Mouse (Mus musculus): Measurements from ENCODE around the gene Fth1. TPM values are rescaled to one million over a fixed set of nuclear protein-coding genes. Genes with fewer than 3 reads are reported as not detected.

Gene Fth1
- polyA plus RNA-seq, 1 experiment: 606 TPM

DNA sequence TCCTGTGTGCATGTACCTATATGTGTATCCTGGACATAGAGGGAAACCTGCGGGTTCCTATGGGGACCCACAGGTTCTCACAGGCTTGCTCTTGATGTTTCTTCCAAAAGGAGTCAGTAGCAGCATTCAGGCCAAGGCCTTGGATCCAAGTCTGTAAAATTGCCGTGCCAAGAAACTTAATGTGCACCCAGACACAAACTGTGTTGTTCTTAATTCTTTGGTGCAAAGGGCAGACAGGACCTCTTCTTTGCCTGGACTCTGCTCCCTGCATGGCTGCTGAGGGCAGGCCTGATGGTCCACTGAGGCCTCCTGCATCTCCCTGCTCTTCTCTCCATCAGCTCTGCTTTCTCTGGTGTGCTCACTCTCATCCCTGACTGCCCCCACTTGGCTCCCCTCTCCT is 49.3 kb downstream of the Fth1 start:
- Histone ChIP-seq H3K9me3 (replicated peaks; ENCODE audit: control insufficient read depth, insufficient read depth, low read length, poor library complexity, severe bottlenecking) (no peaks in the 10 kb centered on the region), H3K27ac (ENCODE audit: insufficient read depth, low read length) (no peak overlapping the region), H3K4me1 (ENCODE audit: control insufficient read depth, insufficient read depth, low read length) (no peaks in the 10 kb centered on the region), H3K27me3 (ENCODE audit: control insufficient read depth, insufficient read depth, low read length, poor library complexity, severe bottlenecking) (no peaks in the 10 kb centered on the region), H3K9ac (ENCODE audit: low read depth, poor library complexity, severe bottlenecking) (no peak overlapping the region), H3K36me3 (ENCODE audit: control insufficient read depth, insufficient read depth, low read length, poor library complexity, severe bottlenecking) (no peaks in the 10 kb centered on the region), H3K4me3 (ENCODE audit: low read depth, low read length) (no peak overlapping the region)
- TF ChIP-seq EP300 (IDR thresholded peaks at IDR 0.05; ENCODE audit: insufficient read depth, low read depth, low read length): no peak
- TF ChIP-seq POLR2A (IDR thresholded peaks at IDR 0.05; ENCODE audit: insufficient read depth, low read length): no peak
- no peak for TF ChIP-seq CTCF (IDR thresholded peaks at IDR 0.05; ENCODE audit: low read depth, low read length)

- H3K27ac ChIP-seq (ENCODE audit: insufficient read depth, low read length): no peak overlapping the region
- no peak overlapping the region for H3K9ac ChIP-seq (ENCODE audit: low read depth, poor library complexity, severe bottlenecking)
- H3K9me3 ChIP-seq (replicated peaks; ENCODE audit: control insufficient read depth, insufficient read depth, low read length, poor library complexity, severe bottlenecking): no peaks in the 10 kb centered on the region
- no peaks in the 10 kb centered on the region for H3K36me3 ChIP-seq (ENCODE audit: control insufficient read depth, insufficient read depth, low read length, poor library complexity, severe bottlenecking)
- H3K4me1 ChIP-seq (ENCODE audit: control insufficient read depth, insufficient read depth, low read length): no peaks in the 10 kb centered on the region
- H3K27me3 ChIP-seq (ENCODE audit: control insufficient read depth, insufficient read depth, low read length, poor library complexity, severe bottlenecking): no peaks in the 10 kb centered on the region
- TF ChIP-seq CTCF (IDR thresholded peaks at IDR 0.05; ENCODE audit: low read depth, low read length) (peak; percentile 89), POLR2A (IDR thresholded peaks at IDR 0.05; ENCODE audit: insufficient read depth, low read length) (no peak), EP300 (IDR thresholded peaks at IDR 0.05; ENCODE audit: insufficient read depth, low read depth, low read length) (no peak)
- H3K4me3 ChIP-seq (ENCODE audit: low read depth, low read length): no peak overlapping the region
Measured at GRCm38 (mm10) chr19:10033211-10033973, 53.0 kb downstream of the Fth1 start.

- Histone ChIP-seq H3K36me3 (ENCODE audit: control insufficient read depth, insufficient read depth, low read length, poor library complexity, severe bottlenecking) (no peaks in the 10 kb centered on the region), H3K4me1 (ENCODE audit: control insufficient read depth, insufficient read depth, low read length) (no peaks in the 10 kb centered on the region), H3K27me3 (ENCODE audit: control insufficient read depth, insufficient read depth, low read length, poor library complexity, severe bottlenecking) (no peaks in the 10 kb centered on the region), H3K9ac (ENCODE audit: low read depth, poor library complexity, severe bottlenecking) (no peak overlapping the region), H3K4me3 (ENCODE audit: low read depth, low read length) (no peak overlapping the region), H3K27ac (ENCODE audit: insufficient read depth, low read length) (no peak overlapping the region), H3K9me3 (replicated peaks; ENCODE audit: control insufficient read depth, insufficient read depth, low read length, poor library complexity, severe bottlenecking) (no peaks in the 10 kb centered on the region)
- TF ChIP-seq POLR2A (IDR thresholded peaks at IDR 0.05; ENCODE audit: insufficient read depth, low read length) (no peak), CTCF (IDR thresholded peaks at IDR 0.05; ENCODE audit: low read depth, low read length) (no peak), EP300 (IDR thresholded peaks at IDR 0.05; ENCODE audit: insufficient read depth, low read depth, low read length) (no peak)
Measured at GRCm38 (mm10) chr19:10034356-10034755, 54.0 kb downstream of the Fth1 start.

Other genes starting within 250 kb of the Fth1 start
- gene Scgb2a2, start 133.0 kb upstream of the Fth1 start, polyA plus RNA-seq (2011; ENCODE audit: insufficient read depth, insufficient read length, low read depth, missing spikeins): not detected in 2 replicates
- 157 and 167 TPM in 2 replicates for gene Incenp, start 81.0 kb upstream of the Fth1 start, polyA plus RNA-seq (2011; ENCODE audit: insufficient read depth, insufficient read length, low read depth, missing spikeins)
- 1.4 and 3.1 TPM in 2 replicates for gene Best1, start 21.0 kb downstream of the Fth1 start, polyA plus RNA-seq (2011; ENCODE audit: insufficient read depth, insufficient read length, low read depth, missing spikeins)
- gene Rab3il1, start 21.1 kb downstream of the Fth1 start, polyA plus RNA-seq (2011; ENCODE audit: insufficient read depth, insufficient read length, low read depth, missing spikeins): 3.2 and 4.1 TPM in 2 replicates
- gene Fads3, start 61.0 kb downstream of the Fth1 start, polyA plus RNA-seq (2011; ENCODE audit: insufficient read depth, insufficient read length, low read depth, missing spikeins): 0.81 and 3.1 TPM in 2 replicates
- gene Fads2, start 121.1 kb downstream of the Fth1 start, polyA plus RNA-seq (2011; ENCODE audit: insufficient read depth, insufficient read length, low read depth, missing spikeins): 84.5 and 104 TPM in 2 replicates
- gene Fads1, start 202.3 kb downstream of the Fth1 start, polyA plus RNA-seq (2011; ENCODE audit: insufficient read depth, insufficient read length, low read depth, missing spikeins): 52.9 and 56.8 TPM in 2 replicates
- gene Tmem258, start 223.4 kb downstream of the Fth1 start, polyA plus RNA-seq (2011; ENCODE audit: insufficient read depth, insufficient read length, low read depth, missing spikeins): 290 and 300 TPM in 2 replicates
- gene Fen1, start 223.6 kb downstream of the Fth1 start, polyA plus RNA-seq (2011; ENCODE audit: insufficient read depth, insufficient read length, low read depth, missing spikeins): 36.1 and 40.5 TPM in 2 replicates

Measured in ES-Bruce4 (cell line).